Mouse (Mus musculus): ENCODE results near the gene Acly. TPM values are rescaled to one million over a fixed set of nuclear protein-coding genes. Genes with fewer than 3 reads are reported as not detected.
"Not testable (repeated sequence)": the region's sequence is repeated elsewhere in the genome, so short reads cannot be mapped to it uniquely, and the experiment has no call there.

The Acly gene
- polyA plus RNA-seq, 1 experiment from 2014 or later = 120 TPM

GRCm38 (mm10) chr11:100536466-100536865 is 8.7 kb upstream of the Acly start:
- no peak overlapping the region for H3K4me3 ChIP-seq (ENCODE audit: low read depth, low read length)
- H3K36me3 ChIP-seq (ENCODE audit: control insufficient read depth, insufficient read depth) = no peaks in the 10 kb centered on the region
- H3K4me2 ChIP-seq (ENCODE audit: low read depth, low read length) = no peak overlapping the region
- no peaks in the 10 kb centered on the region for H3K9me3 ChIP-seq (replicated peaks; ENCODE audit: control insufficient read depth, low read length)
- no peaks in the 10 kb centered on the region for H3K27me3 ChIP-seq (ENCODE audit: control insufficient read depth, insufficient read depth, low read depth, low read length)
- H3K4me1 ChIP-seq (ENCODE audit: control insufficient read depth, low read depth, low read length) = no peaks in the 10 kb centered on the region; the same call in 1 of the 2 replicates
- H3K27ac ChIP-seq (ENCODE audit: low read length) = no peak overlapping the region
- H3K9ac ChIP-seq (ENCODE audit: low read depth, low read length) = no peak overlapping the region
- ATAC-seq (ENCODE audit: low read depth) = no peak

GRCm38 (mm10) chr11:100535996-100536395 is 8.2 kb upstream of the Acly start:
- ATAC-seq (ENCODE audit: low read depth) = no peak
- Histone ChIP-seq H3K4me1 (ENCODE audit: control insufficient read depth, low read depth, low read length) (no peaks in the 10 kb centered on the region), H3K36me3 (ENCODE audit: control insufficient read depth, insufficient read depth) (no peaks in the 10 kb centered on the region)

GRCm38 (mm10) chr11:100534821-100535220 is 7.0 kb upstream of the Acly start:
- H3K27ac ChIP-seq (ENCODE audit: low read length); H3K9ac ChIP-seq (ENCODE audit: low read depth, low read length); H3K36me3 ChIP-seq (ENCODE audit: control insufficient read depth, insufficient read depth); H3K4me2 ChIP-seq (ENCODE audit: low read depth, low read length); H3K4me3 ChIP-seq (ENCODE audit: low read depth, low read length); H3K4me1 ChIP-seq (ENCODE audit: control insufficient read depth, low read depth, low read length); H3K27me3 ChIP-seq (ENCODE audit: control insufficient read depth, insufficient read depth, low read depth, low read length); ATAC-seq (ENCODE audit: low read depth); H3K9me3 ChIP-seq (replicated peaks; ENCODE audit: control insufficient read depth, low read length): not testable (repeated sequence)
- 72% methylated on average over 6 of the region's 6 CpGs for WGBS (ENCODE audit: insufficient replicate concordance)

More at GRCm38 (mm10) chr11:100535996-100536395, 8.2 kb upstream of the Acly start:
- WGBS (ENCODE audit: insufficient replicate concordance) = 15% methylated on average over 1 of the region's 1 CpGs
- no peaks in the 10 kb centered on the region for H3K9me3 ChIP-seq (replicated peaks; ENCODE audit: control insufficient read depth, low read length)
- H3K4me3 ChIP-seq (ENCODE audit: low read depth, low read length) = no peak overlapping the region
- H3K27ac ChIP-seq (ENCODE audit: low read length) = no peak overlapping the region
- no peak overlapping the region for H3K9ac ChIP-seq (ENCODE audit: low read depth, low read length)
- no peaks in the 10 kb centered on the region for H3K27me3 ChIP-seq (ENCODE audit: control insufficient read depth, insufficient read depth, low read depth, low read length)
- H3K4me2 ChIP-seq (ENCODE audit: low read depth, low read length) = no peak overlapping the region

GRCm38 (mm10) chr11:100534411-100534810 is 6.6 kb upstream of the Acly start:
- WGBS (ENCODE audit: insufficient replicate concordance) = 57% methylated on average over 2 of the region's 2 CpGs

GRCm38 (mm10) chr11:100533871-100534270 is 6.1 kb upstream of the Acly start:
- H3K4me2 ChIP-seq (ENCODE audit: low read depth, low read length) = no peak overlapping the region
- H3K9ac ChIP-seq (ENCODE audit: low read depth, low read length) = no peak overlapping the region
- no peaks in the 10 kb centered on the region for H3K36me3 ChIP-seq (ENCODE audit: control insufficient read depth, insufficient read depth)
- 69% methylated on average over 6 of the region's 6 CpGs for WGBS (ENCODE audit: insufficient replicate concordance)
- H3K4me3 ChIP-seq (ENCODE audit: low read depth, low read length) = no peak overlapping the region
- H3K9me3 ChIP-seq (replicated peaks; ENCODE audit: control insufficient read depth, low read length) = no peaks in the 10 kb centered on the region
- H3K4me1 ChIP-seq (ENCODE audit: control insufficient read depth, low read depth, low read length) = no peaks in the 10 kb centered on the region; the same call in 1 of the 2 replicates
- no peaks in the 10 kb centered on the region for H3K27me3 ChIP-seq (ENCODE audit: control insufficient read depth, insufficient read depth, low read depth, low read length)
- no peak overlapping the region for H3K27ac ChIP-seq (ENCODE audit: low read length)
- ATAC-seq (ENCODE audit: low read depth) = no peak

More at GRCm38 (mm10) chr11:100534411-100534810, 6.6 kb upstream of the Acly start:
- H3K27me3 ChIP-seq (ENCODE audit: control insufficient read depth, insufficient read depth, low read depth, low read length); H3K36me3 ChIP-seq (ENCODE audit: control insufficient read depth, insufficient read depth); H3K9ac ChIP-seq (ENCODE audit: low read depth, low read length); H3K9me3 ChIP-seq (replicated peaks; ENCODE audit: control insufficient read depth, low read length); ATAC-seq (ENCODE audit: low read depth); H3K27ac ChIP-seq (ENCODE audit: low read length); H3K4me1 ChIP-seq (ENCODE audit: control insufficient read depth, low read depth, low read length); H3K4me2 ChIP-seq (ENCODE audit: low read depth, low read length); H3K4me3 ChIP-seq (ENCODE audit: low read depth, low read length): not testable (repeated sequence)

GRCm38 (mm10) chr11:100528375-100529165 is 770 bp upstream of the Acly start:
- 25% methylated on average over 19 of the region's 19 CpGs for WGBS (ENCODE audit: insufficient replicate concordance)
- 0 out of 2 replicates have a peak, but pooled peaks have one; percentile 0 for ATAC-seq (ENCODE audit: low read depth)
- no peaks in the 10 kb centered on the region for H3K27me3 ChIP-seq (ENCODE audit: control insufficient read depth, insufficient read depth, low read depth, low read length)

GRCm38 (mm10) chr11:100527066-100527457 is 738 bp downstream of the Acly start:
- Histone ChIP-seq H3K9me3 (replicated peaks; ENCODE audit: control insufficient read depth, low read length) (no peaks in the 10 kb centered on the region), H3K9ac (ENCODE audit: low read depth, low read length) (peak overlapping the region; percentile 88), H3K27ac (ENCODE audit: low read length) (peak overlapping the region; percentile 78), H3K36me3 (ENCODE audit: control insufficient read depth, insufficient read depth) (peaks cover 8% of the 10 kb centered on the region), H3K4me3 (ENCODE audit: low read depth, low read length) (peak overlapping the region; percentile 88), H3K4me1 (ENCODE audit: control insufficient read depth, low read depth, low read length) (peaks cover 39% of the 10 kb centered on the region), H3K27me3 (ENCODE audit: control insufficient read depth, insufficient read depth, low read depth, low read length) (no peaks in the 10 kb centered on the region), H3K4me2 (ENCODE audit: low read depth, low read length) (peak overlapping the region; percentile 90)
- under 1% methylated on average over 26 of the region's 26 CpGs for WGBS (ENCODE audit: insufficient replicate concordance)
- peak; percentile 4; the same call in 1 of the 2 replicates for ATAC-seq (ENCODE audit: low read depth)

More at GRCm38 (mm10) chr11:100528375-100529165, 770 bp upstream of the Acly start:
- Histone ChIP-seq H3K27ac (ENCODE audit: low read length) (peak overlapping the region; percentile 87), H3K4me1 (ENCODE audit: control insufficient read depth, low read depth, low read length) (peaks cover 39% of the 10 kb centered on the region), H3K9ac (ENCODE audit: low read depth, low read length) (peak overlapping the region; percentile 65), H3K4me3 (ENCODE audit: low read depth, low read length) (peak overlapping the region; percentile 88), H3K4me2 (ENCODE audit: low read depth, low read length) (peak overlapping the region; percentile 73), H3K36me3 (ENCODE audit: control insufficient read depth, insufficient read depth) (peaks cover 2% of the 10 kb centered on the region; the same call in 1 of the 2 replicates), H3K9me3 (replicated peaks; ENCODE audit: control insufficient read depth, low read length) (no peaks in the 10 kb centered on the region)

- Histone ChIP-seq H3K4me3 (ENCODE audit: low read depth, low read length) (peak overlapping the region; percentile 88), H3K27ac (ENCODE audit: low read length) (no peak overlapping the region), H3K9ac (ENCODE audit: low read depth, low read length) (peak overlapping the region; percentile 88), H3K36me3 (ENCODE audit: control insufficient read depth, insufficient read depth) (peaks cover 12% of the 10 kb centered on the region), H3K27me3 (ENCODE audit: control insufficient read depth, insufficient read depth, low read depth, low read length) (no peaks in the 10 kb centered on the region), H3K4me2 (ENCODE audit: low read depth, low read length) (peak overlapping the region; percentile 90), H3K4me1 (ENCODE audit: control insufficient read depth, low read depth, low read length) (peaks cover 39% of the 10 kb centered on the region), H3K9me3 (replicated peaks; ENCODE audit: control insufficient read depth, low read length) (no peaks in the 10 kb centered on the region)
- 37% methylated on average over 15 of the region's 15 CpGs for WGBS (ENCODE audit: insufficient replicate concordance)
- no peak for ATAC-seq (ENCODE audit: low read depth)
Observed at GRCm38 (mm10) chr11:100526052-100526816, 1.6 kb downstream of the Acly start.
